Mouse (Mus musculus): ENCODE measurements around the gene Angpt4. TPM values are rescaled to one million over a fixed set of nuclear protein-coding genes. Genes with fewer than 3 reads are reported as not detected.

Gene Angpt4
- polyA plus RNA-seq, 1 experiment from 2014 or later: 0.43 TPM

- ATAC-seq (ENCODE audit: low FRiP score, low read depth): no peak
- no peak overlapping the region for H3K27ac ChIP-seq (replicated peaks)
- no peaks in the 10 kb centered on the region for H3K27me3 ChIP-seq
- no peaks in the 10 kb centered on the region for H3K9me3 ChIP-seq
- peaks cover 7% of the 10 kb centered on the region for H3K4me1 ChIP-seq
- no peak overlapping the region for H3K4me3 ChIP-seq
- H3K9ac ChIP-seq (replicated peaks): no peak overlapping the region
- no peak overlapping the region for H3K4me2 ChIP-seq (replicated peaks)
- H3K36me3 ChIP-seq: no peaks in the 10 kb centered on the region
- WGBS: 35% methylated on average over 2 of the region's 2 CpGs
Observed at GRCm38 (mm10) chr2:151915111-151915510, 4.1 kb downstream of the Angpt4 start.

GRCm38 (mm10) chr2:151916061-151916831 is 5.2 kb downstream of the Angpt4 start:
- no peaks in the 10 kb centered on the region for H3K36me3 ChIP-seq

GRCm38 (mm10) chr2:151919140-151919539 is 8.1 kb downstream of the Angpt4 start:
- Histone ChIP-seq H3K27ac (replicated peaks) (no peak overlapping the region), H3K4me3 (no peak overlapping the region), H3K9ac (replicated peaks) (no peak overlapping the region), H3K9me3 (no peaks in the 10 kb centered on the region), H3K4me2 (replicated peaks) (no peak overlapping the region), H3K4me1 (peaks cover 4% of the 10 kb centered on the region), H3K36me3 (no peaks in the 10 kb centered on the region), H3K27me3 (no peaks in the 10 kb centered on the region)
- ATAC-seq (ENCODE audit: low FRiP score, low read depth): no peak
- WGBS: 86% methylated on average over 9 of the region's 9 CpGs

More at GRCm38 (mm10) chr2:151916061-151916831, 5.2 kb downstream of the Angpt4 start:
- no peak for ATAC-seq (ENCODE audit: low FRiP score, low read depth)
- no peaks in the 10 kb centered on the region for H3K9me3 ChIP-seq
- no peak overlapping the region for H3K4me2 ChIP-seq (replicated peaks)
- H3K4me3 ChIP-seq: no peak overlapping the region
- H3K27me3 ChIP-seq: no peaks in the 10 kb centered on the region
- no peak overlapping the region for H3K27ac ChIP-seq (replicated peaks)
- H3K9ac ChIP-seq (replicated peaks): no peak overlapping the region
- H3K4me1 ChIP-seq: peaks cover 4% of the 10 kb centered on the region
- WGBS: 72% methylated on average over 13 of the region's 13 CpGs

GRCm38 (mm10) chr2:151921068-151921467 is 10.1 kb downstream of the Angpt4 start:
- Histone ChIP-seq H3K27me3 (no peaks in the 10 kb centered on the region), H3K4me1 (peaks cover under 1% of the 10 kb centered on the region), H3K36me3 (no peaks in the 10 kb centered on the region), H3K27ac (replicated peaks) (no peak overlapping the region), H3K9ac (replicated peaks) (no peak overlapping the region), H3K9me3 (no peaks in the 10 kb centered on the region), H3K4me2 (replicated peaks) (no peak overlapping the region), H3K4me3 (no peak overlapping the region)
- ATAC-seq (ENCODE audit: low FRiP score, low read depth): no peak
- WGBS: 55% methylated on average over 8 of the region's 8 CpGs

- Histone ChIP-seq H3K4me2 (replicated peaks) (no peak overlapping the region), H3K27ac (replicated peaks) (no peak overlapping the region), H3K36me3 (no peaks in the 10 kb centered on the region), H3K4me1 (no peaks in the 10 kb centered on the region; the same call in 1 of the 2 replicates), H3K4me3 (no peak overlapping the region), H3K27me3 (no peaks in the 10 kb centered on the region), H3K9ac (replicated peaks) (no peak overlapping the region), H3K9me3 (no peaks in the 10 kb centered on the region)
- no peak for ATAC-seq (ENCODE audit: low FRiP score, low read depth)
- WGBS: 51% methylated on average over 4 of the region's 4 CpGs
Observed at GRCm38 (mm10) chr2:151921596-151921995, 10.6 kb downstream of the Angpt4 start.

- Histone ChIP-seq H3K9ac (replicated peaks) (no peak overlapping the region), H3K27me3 (no peaks in the 10 kb centered on the region; the same call in 1 of the 2 replicates), H3K4me2 (replicated peaks) (no peak overlapping the region), H3K27ac (replicated peaks) (no peak overlapping the region), H3K4me3 (no peak overlapping the region), H3K36me3 (no peaks in the 10 kb centered on the region), H3K4me1 (no peaks in the 10 kb centered on the region; the same call in 1 of the 2 replicates), H3K9me3 (no peaks in the 10 kb centered on the region)
- no peak for ATAC-seq (ENCODE audit: low FRiP score, low read depth)
- 82% methylated on average over 7 of the region's 7 CpGs for WGBS
Observed at GRCm38 (mm10) chr2:151924276-151924675, 13.3 kb downstream of the Angpt4 start.

- Histone ChIP-seq H3K4me2 (replicated peaks) (no peak overlapping the region), H3K4me3 (no peak overlapping the region), H3K27ac (replicated peaks) (no peak overlapping the region), H3K27me3 (no peaks in the 10 kb centered on the region; the same call in 1 of the 2 replicates), H3K4me1 (no peaks in the 10 kb centered on the region; the same call in 1 of the 2 replicates), H3K36me3 (no peaks in the 10 kb centered on the region), H3K9ac (replicated peaks) (no peak overlapping the region), H3K9me3 (no peaks in the 10 kb centered on the region)
- WGBS: 74% methylated on average over 4 of the region's 4 CpGs
- no peak for ATAC-seq (ENCODE audit: low FRiP score, low read depth)
Observed at GRCm38 (mm10) chr2:151925715-151926114, 14.7 kb downstream of the Angpt4 start.

- Histone ChIP-seq H3K4me2 (replicated peaks) (no peak overlapping the region), H3K9me3 (no peaks in the 10 kb centered on the region), H3K9ac (replicated peaks) (no peak overlapping the region), H3K27ac (replicated peaks) (no peak overlapping the region), H3K27me3 (no peaks in the 10 kb centered on the region; the same call in 1 of the 2 replicates), H3K36me3 (no peaks in the 10 kb centered on the region), H3K4me3 (no peak overlapping the region), H3K4me1 (no peaks in the 10 kb centered on the region)
- ATAC-seq (ENCODE audit: low FRiP score, low read depth): no peak
- WGBS: 89% methylated on average over 11 of the region's 11 CpGs
Observed at GRCm38 (mm10) chr2:151927103-151927502, 16.1 kb downstream of the Angpt4 start.

- H3K9me3 ChIP-seq: no peaks in the 10 kb centered on the region
- H3K4me2 ChIP-seq (replicated peaks): no peak overlapping the region
- H3K4me3 ChIP-seq: no peak overlapping the region
- H3K27me3 ChIP-seq: no peaks in the 10 kb centered on the region; the same call in 1 of the 2 replicates
- no peaks in the 10 kb centered on the region for H3K4me1 ChIP-seq
- ATAC-seq (ENCODE audit: low FRiP score, low read depth): peak; percentile 62
- no peak overlapping the region for H3K9ac ChIP-seq (replicated peaks)
- no peak overlapping the region for H3K27ac ChIP-seq (replicated peaks)
- WGBS: 28% methylated on average over 7 of the region's 7 CpGs
- no peaks in the 10 kb centered on the region for H3K36me3 ChIP-seq
Observed at GRCm38 (mm10) chr2:151930389-151931074, 19.5 kb downstream of the Angpt4 start.

GRCm38 (mm10) chr2:151937893-151938292 is 26.9 kb downstream of the Angpt4 start:
- Histone ChIP-seq H3K36me3 (no peaks in the 10 kb centered on the region), H3K4me3 (no peak overlapping the region), H3K9ac (replicated peaks) (no peak overlapping the region; the same call in 1 of the 2 replicates), H3K27me3 (no peaks in the 10 kb centered on the region), H3K9me3 (no peaks in the 10 kb centered on the region), H3K4me2 (replicated peaks) (no peak overlapping the region), H3K27ac (replicated peaks) (no peak overlapping the region), H3K4me1 (0 out of 2 replicates have a peak, but pooled peaks cover 5% of the 10 kb centered on the region)
- no peak for ATAC-seq (ENCODE audit: low FRiP score, low read depth)
- WGBS: 71% methylated on average over 3 of the region's 3 CpGs

GRCm38 (mm10) chr2:151938780-151939200 is 27.8 kb downstream of the Angpt4 start:
- no peak overlapping the region for H3K27ac ChIP-seq (replicated peaks)
- H3K9ac ChIP-seq (replicated peaks): no peak overlapping the region
- no peaks in the 10 kb centered on the region for H3K9me3 ChIP-seq
- WGBS: 77% methylated on average over 11 of the region's 11 CpGs
- no peaks in the 10 kb centered on the region for H3K27me3 ChIP-seq
- H3K4me3 ChIP-seq: no peak overlapping the region
- H3K36me3 ChIP-seq: no peaks in the 10 kb centered on the region
- no peak for ATAC-seq (ENCODE audit: low FRiP score, low read depth)
- 0 out of 2 replicates have a peak, but pooled peaks cover 5% of the 10 kb centered on the region for H3K4me1 ChIP-seq
- H3K4me2 ChIP-seq (replicated peaks): no peak overlapping the region

Data from midbrain, embryonic 12.5 days (tissue).